Mouse (Mus musculus) intestine, embryonic 15.5 days (tissue): ENCODE data around the gene Ap1m2. TPM values are rescaled to one million over a fixed set of nuclear protein-coding genes. Genes with fewer than 3 reads are reported as not detected.
A peak's percentile ranks its signal among the peaks of the same experiment; 100 is the strongest.

Experiments used
- ATAC-seq: fragments of 200-750 bp; cut with Nextera tagmentation; 2 replicates; pipeline ENCODE4 v1.8.0; 2017; ENCODE audit warnings: moderate TSS enrichment, moderate library complexity
- H3K27ac ChIP-seq: fragments of 300-500 bp; sonication (generic); 2 replicates; pipeline ENCODE4 v1.5.1; 2015; ENCODE audit warnings: mild to moderate bottlenecking, inconsistent platforms
- H3K27me3 ChIP-seq: fragments of 300-500 bp; sonication (generic); replicated peaks from 2 replicates; pipeline ENCODE4 v1.6.1; 2015; ENCODE audit warnings: inconsistent platforms
- H3K36me3 ChIP-seq: fragments of 300-500 bp; sonication (generic); 2 replicates; pipeline ENCODE4 v1.6.1; 2015; ENCODE audit warnings: inconsistent platforms
- H3K4me1 ChIP-seq: fragments of 300-500 bp; sonication (generic); replicated peaks from 2 replicates; pipeline ENCODE4 v1.6.1; 2015; ENCODE audit warnings: inconsistent platforms
- H3K4me2 ChIP-seq: fragments of 300-500 bp; sonication (generic); replicated peaks from 2 replicates; pipeline ENCODE4 v1.6.1; 2015; ENCODE audit warnings: mild to moderate bottlenecking, inconsistent platforms
- H3K4me3 ChIP-seq: fragments of 300-500 bp; sonication (generic); replicated peaks from 2 replicates; pipeline ENCODE4 v1.5.1; 2015; ENCODE audit warnings: inconsistent platforms
- H3K9ac ChIP-seq: fragments of 300-500 bp; sonication (generic); 2 replicates; pipeline ENCODE4 v1.6.1; 2015; ENCODE audit warnings: inconsistent platforms
- H3K9me3 ChIP-seq: fragments of 300-500 bp; sonication (generic); 2 replicates; pipeline ENCODE4 v1.6.1; 2016; ENCODE audit warnings: inconsistent platforms
- WGBS: fragments of 180-500 bp; shearing (Covaris S2); methylation state at CpG from one replicate; pipeline ENCODE4 v1.1.7; 2015; 5-methylcytosine and 5-hydroxymethylcytosine counted together
- polyA plus RNA-seq: library from polyadenylated mRNA; unstranded; fragments of >200 nt; fragmentation: Nextera tagmentation; extraction: Ambion mirVana; gene quantifications from 2 replicates; pipeline ENCODE4 v1.2.1, GENCODE M21; 2015

The Ap1m2 gene
- 106 and 115 TPM in 2 replicates for polyA plus RNA-seq

DNA sequence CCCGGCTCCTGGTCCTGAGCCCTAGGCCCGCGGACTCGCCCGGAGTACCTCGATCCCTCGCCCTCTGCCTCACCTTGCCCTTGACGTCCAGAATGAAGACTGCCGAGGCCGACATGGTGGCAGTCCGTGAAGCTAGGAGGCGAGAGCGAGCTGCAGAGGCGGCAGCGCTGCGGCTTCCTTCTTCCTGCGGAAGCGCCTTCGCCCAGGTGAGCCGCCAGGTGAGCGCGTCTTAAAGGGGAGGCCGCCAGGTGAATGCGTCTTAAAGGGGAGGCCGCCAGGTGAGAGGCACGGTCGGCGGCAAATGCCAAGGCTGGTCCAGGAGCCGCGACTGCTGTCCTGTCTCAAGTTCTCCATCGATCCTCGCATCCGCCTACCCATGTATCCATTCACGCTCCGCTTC is at the start of gene Ap1m2:
Ap1m2 (minus strand) TSS at position 204 of the 400 bp plus-strand sequence.
- Histone ChIP-seq H3K4me3 (peak within 1 kb of the TSS; percentile 48), H3K4me2 (peak within 1 kb of the TSS; percentile 55), H3K9ac (peak within 1 kb of the TSS; percentile 54), H3K36me3 (no peaks in the 10 kb centered on the region), H3K27me3 (peaks cover 5% of the 10 kb centered on the region), H3K27ac (no peak within 1 kb of the TSS), H3K4me1 (no peaks in the 10 kb centered on the region), H3K9me3 (no peaks in the 10 kb centered on the region)
- WGBS = 7% methylated on average over 35 of the region's 35 CpGs
- ATAC-seq = peak; percentile 79

- Histone ChIP-seq H3K4me2 (no peak overlapping the region), H3K4me3 (no peak overlapping the region), H3K9me3 (no peaks in the 10 kb centered on the region), H3K4me1 (0 out of 2 replicates have a peak, but pooled peaks cover 2% of the 10 kb centered on the region), H3K27me3 (no peaks in the 10 kb centered on the region; the same call in 1 of the 2 replicates), H3K27ac (no peak overlapping the region), H3K36me3 (no peaks in the 10 kb centered on the region; the same call in 1 of the 2 replicates), H3K9ac (no peak overlapping the region)
- ATAC-seq = peak; percentile 62
- WGBS = 0% methylated on average over 1 of the region's 1 CpGs
Measured at GRCm38 (mm10) chr9:21356981-21357718, 45.0 kb upstream of the Ap1m2 start.

DNA sequence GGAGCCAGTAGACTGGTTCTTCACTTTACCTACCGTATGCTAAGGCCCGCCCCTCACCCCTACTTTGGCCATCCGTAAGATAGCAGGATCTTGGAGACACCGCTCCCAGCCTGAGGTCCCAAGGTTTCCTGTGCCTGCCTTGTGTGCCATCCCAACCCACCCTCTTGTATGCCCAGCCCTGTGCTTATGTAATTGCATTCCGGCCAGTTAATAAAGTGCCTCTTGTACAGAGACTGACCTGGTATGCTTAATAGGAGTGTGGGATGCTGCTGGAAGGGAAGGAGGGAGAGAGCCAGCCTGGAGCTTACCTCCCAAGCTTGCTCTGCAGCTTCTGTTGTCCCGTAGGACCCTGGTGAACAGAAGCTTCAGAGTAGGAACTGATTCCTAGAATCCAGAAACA is 42.7 kb upstream of the Ap1m2 start:
- 89% methylated on average over 6 of the region's 6 CpGs for whole genome bisulfite sequencing
- no peak overlapping the region for H3K9ac ChIP-seq
- H3K27me3 ChIP-seq = no peaks in the 10 kb centered on the region
- 0 out of 2 replicates have a peak, but pooled peaks cover 2% of the 10 kb centered on the region for H3K4me1 ChIP-seq
- ATAC-seq = no peak
- no peak overlapping the region for H3K27ac ChIP-seq
- H3K4me3 ChIP-seq = no peak overlapping the region
- H3K4me2 ChIP-seq = no peak overlapping the region
- H3K9me3 ChIP-seq = no peaks in the 10 kb centered on the region
- no peaks in the 10 kb centered on the region; the same call in 1 of the 2 replicates for H3K36me3 ChIP-seq

DNA sequence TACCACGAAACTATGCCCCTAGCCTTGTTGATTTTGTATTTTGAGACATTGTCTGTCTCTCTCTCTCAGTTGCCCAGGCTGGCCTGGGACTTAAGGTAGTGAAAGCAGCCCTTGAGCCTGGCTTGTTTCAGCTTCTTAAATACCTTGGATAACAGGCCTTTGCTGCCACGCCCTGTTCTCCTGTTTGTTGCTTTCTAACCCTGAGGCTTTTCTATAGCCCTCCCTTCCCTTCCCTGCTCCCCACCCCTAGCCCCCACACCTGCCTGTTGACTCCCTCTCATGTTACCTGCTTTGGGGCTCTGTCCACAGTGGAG is 41.2 kb upstream of the Ap1m2 start:
- 0 out of 2 replicates have a peak, but pooled peaks cover 2% of the 10 kb centered on the region for H3K4me1 ChIP-seq
- 77% methylated on average over 2 of the region's 2 CpGs for WGBS
- no peak overlapping the region for H3K4me3 ChIP-seq
- 0 out of 2 replicates have a peak overlapping the region, but pooled peaks have one; percentile 8 for H3K9ac ChIP-seq
- no peaks in the 10 kb centered on the region for H3K9me3 ChIP-seq
- H3K27ac ChIP-seq = no peak overlapping the region
- no peak overlapping the region for H3K4me2 ChIP-seq
- ATAC-seq = no peak
- peaks cover 5% of the 10 kb centered on the region for H3K36me3 ChIP-seq
- H3K27me3 ChIP-seq = no peaks in the 10 kb centered on the region

- no peaks in the 10 kb centered on the region for H3K9me3 ChIP-seq
- WGBS = 46% methylated on average over 20 of the region's 20 CpGs
- H3K4me2 ChIP-seq = no peak overlapping the region
- peaks cover 8% of the 10 kb centered on the region for H3K36me3 ChIP-seq
- no peak overlapping the region for H3K4me3 ChIP-seq
- no peak overlapping the region for H3K27ac ChIP-seq
- 0 out of 2 replicates have a peak, but pooled peaks cover 2% of the 10 kb centered on the region for H3K4me1 ChIP-seq
- no peak for ATAC-seq
- 0 out of 2 replicates have a peak overlapping the region, but pooled peaks have one; percentile 8 for H3K9ac ChIP-seq
- no peaks in the 10 kb centered on the region for H3K27me3 ChIP-seq
Measured at GRCm38 (mm10) chr9:21352463-21353372, 40.6 kb upstream of the Ap1m2 start.

- Histone ChIP-seq H3K36me3 (peaks cover 10% of the 10 kb centered on the region), H3K4me1 (0 out of 2 replicates have a peak, but pooled peaks cover 2% of the 10 kb centered on the region), H3K27me3 (no peaks in the 10 kb centered on the region), H3K9ac (no peak overlapping the region), H3K9me3 (no peaks in the 10 kb centered on the region), H3K4me3 (no peak overlapping the region), H3K4me2 (no peak overlapping the region), H3K27ac (no peak overlapping the region)
- WGBS = 85% methylated on average over 4 of the region's 4 CpGs
- peak; percentile 32 for ATAC-seq
Measured at GRCm38 (mm10) chr9:21351702-21352377, 39.7 kb upstream of the Ap1m2 start.

GRCm38 (mm10) chr9:21351178-21351577 is 39.0 kb upstream of the Ap1m2 start:
- H3K4me2 ChIP-seq = no peak overlapping the region
- H3K27ac ChIP-seq = no peak overlapping the region
- no peaks in the 10 kb centered on the region for H3K9me3 ChIP-seq
- H3K4me3 ChIP-seq = no peak overlapping the region
- H3K36me3 ChIP-seq = peaks cover 13% of the 10 kb centered on the region
- H3K27me3 ChIP-seq = no peaks in the 10 kb centered on the region
- no peak overlapping the region for H3K9ac ChIP-seq
- H3K4me1 ChIP-seq = 0 out of 2 replicates have a peak, but pooled peaks cover 2% of the 10 kb centered on the region
- peak; percentile 96 for ATAC-seq
- WGBS = 69% methylated on average over 7 of the region's 7 CpGs

DNA sequence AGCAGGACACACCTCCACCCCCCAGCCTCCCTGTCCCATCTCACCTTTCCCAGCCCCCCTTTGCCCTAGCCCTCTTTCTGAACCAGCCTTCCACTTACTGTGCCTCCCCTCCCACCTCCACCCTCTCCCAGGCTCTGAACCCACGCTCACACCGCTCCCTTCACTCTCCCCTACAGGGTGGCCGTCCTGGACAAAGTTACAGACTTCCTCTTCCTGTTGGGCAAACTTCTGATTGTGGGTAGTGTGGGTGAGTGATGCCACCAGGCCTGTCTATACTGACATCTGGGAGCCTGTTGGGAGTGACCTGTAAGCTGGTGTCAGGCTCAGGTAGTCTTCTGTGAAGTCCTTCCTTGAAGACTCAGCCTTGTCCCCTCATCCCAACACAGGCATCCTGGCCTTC is 36.0 kb upstream of the Ap1m2 start:
- no peak for ATAC-seq
- Histone ChIP-seq H3K4me3 (no peak overlapping the region), H3K27ac (no peak overlapping the region), H3K9ac (no peak overlapping the region), H3K4me1 (0 out of 2 replicates have a peak, but pooled peaks cover 2% of the 10 kb centered on the region), H3K27me3 (no peaks in the 10 kb centered on the region), H3K4me2 (no peak overlapping the region), H3K36me3 (peaks cover 18% of the 10 kb centered on the region), H3K9me3 (no peaks in the 10 kb centered on the region)
- 89% methylated on average over 3 of the region's 3 CpGs for WGBS

DNA sequence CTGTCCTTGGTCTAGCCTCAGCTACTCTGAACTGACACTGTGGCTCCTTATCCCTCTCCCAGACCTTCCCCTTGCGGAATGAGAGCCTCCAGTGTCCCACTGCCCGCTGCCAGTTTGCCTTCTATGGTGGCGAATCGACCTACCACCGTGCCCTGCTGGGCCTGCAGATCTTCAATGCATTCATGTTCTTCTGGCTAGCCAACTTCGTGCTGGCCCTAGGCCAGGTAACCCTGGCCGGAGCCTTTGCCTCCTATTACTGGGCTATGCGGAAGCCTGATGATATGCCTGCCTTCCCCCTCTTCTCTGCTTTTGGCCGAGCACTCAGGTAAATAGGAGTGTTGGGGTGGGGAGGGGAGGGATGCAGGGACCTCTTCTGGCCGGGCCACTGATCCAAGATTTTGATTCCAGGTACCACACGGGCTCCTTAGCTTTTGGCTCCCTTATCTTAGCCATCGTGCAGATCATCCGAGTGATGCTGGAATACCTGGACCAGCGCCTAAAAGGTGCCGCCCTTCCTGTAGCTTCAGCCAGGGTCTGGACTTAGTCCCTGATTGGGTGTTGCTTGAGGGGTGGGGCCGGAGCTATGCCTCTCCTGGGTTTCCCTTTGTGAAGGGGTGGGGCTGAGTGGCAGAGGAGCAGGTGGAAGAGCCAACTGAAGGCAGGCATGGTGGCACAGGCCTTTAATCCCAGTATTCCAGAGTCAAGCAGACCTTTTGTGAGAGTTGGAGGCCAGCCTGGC is 34.7 kb upstream of the Ap1m2 start:
- WGBS = 73% methylated on average over 16 of the region's 16 CpGs
- Histone ChIP-seq H3K9me3 (no peaks in the 10 kb centered on the region), H3K27me3 (no peaks in the 10 kb centered on the region), H3K4me1 (no peaks in the 10 kb centered on the region), H3K9ac (no peak overlapping the region), H3K27ac (no peak overlapping the region), H3K4me3 (no peak overlapping the region), H3K4me2 (no peak overlapping the region), H3K36me3 (peaks cover 18% of the 10 kb centered on the region)
- no peak for ATAC-seq

DNA sequence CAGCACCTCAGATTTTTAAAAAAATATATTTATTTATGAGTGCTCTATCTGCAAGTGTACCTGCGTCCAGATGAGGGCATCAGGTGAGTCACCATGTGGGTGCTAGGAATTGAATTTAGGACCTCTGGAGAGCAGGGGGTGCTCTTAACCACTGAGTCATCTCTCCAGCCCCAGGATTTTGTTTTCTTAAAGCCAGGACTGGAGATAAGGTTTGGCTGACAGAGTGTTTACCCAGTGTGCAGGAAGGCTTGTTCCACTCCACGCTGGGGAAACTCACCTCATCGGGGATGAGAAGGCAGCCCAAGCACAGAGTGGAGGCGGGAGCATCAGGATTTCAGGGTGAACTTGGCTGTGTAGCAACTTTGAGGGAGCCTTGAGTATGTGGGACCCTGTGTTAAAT is 28.3 kb upstream of the Ap1m2 start:
- ATAC-seq = no peak

DNA sequence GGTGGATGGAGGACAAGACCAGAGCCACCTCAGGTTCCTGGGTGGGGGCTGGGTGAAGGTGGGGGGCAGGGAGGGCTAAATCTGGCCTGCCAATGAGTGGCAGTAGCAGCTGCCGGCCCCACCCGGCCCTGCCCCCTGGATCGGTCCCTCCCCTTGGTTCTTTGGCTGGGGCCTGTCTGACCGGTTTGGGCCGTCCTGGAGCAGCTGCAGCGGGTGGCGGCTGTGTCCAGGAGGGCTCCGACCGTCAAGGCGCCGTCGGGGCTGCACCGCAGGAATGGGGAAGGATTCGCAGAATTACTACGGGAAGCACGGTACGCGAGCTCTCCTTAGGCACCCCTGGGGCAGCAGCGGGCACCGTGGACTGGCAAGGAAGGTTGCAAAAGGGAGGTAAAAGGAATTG is 25.5 kb upstream of the Ap1m2 start:
- Histone ChIP-seq H3K27me3 (no peaks in the 10 kb centered on the region), H3K9me3 (no peaks in the 10 kb centered on the region), H3K36me3 (no peaks in the 10 kb centered on the region), H3K27ac (0 out of 2 replicates have a peak overlapping the region, but pooled peaks have one; percentile 27), H3K9ac (peak overlapping the region; percentile 44), H3K4me1 (peaks cover 7% of the 10 kb centered on the region; the same call in 1 of the 2 replicates), H3K4me3 (peak overlapping the region; percentile 34), H3K4me2 (peak overlapping the region; percentile 49)
- peak; percentile 95 for ATAC-seq
- WGBS = 23% methylated on average over 20 of the region's 20 CpGs

More for the DNA sequence above, 28.3 kb upstream of the Ap1m2 start:
- Histone ChIP-seq H3K4me3 (no peak overlapping the region), H3K36me3 (peaks cover 4% of the 10 kb centered on the region; the same call in 1 of the 2 replicates), H3K27ac (no peak overlapping the region), H3K9me3 (no peaks in the 10 kb centered on the region), H3K4me1 (peaks cover 4% of the 10 kb centered on the region; the same call in 1 of the 2 replicates), H3K4me2 (no peak overlapping the region), H3K27me3 (no peaks in the 10 kb centered on the region), H3K9ac (no peak overlapping the region)
- 59% methylated on average over 4 of the region's 4 CpGs for WGBS
